Mouse (Mus musculus) heart, postnatal 4 days (tissue): ENCODE measurements around the gene Plcb1. TPM values are rescaled to one million over a fixed set of nuclear protein-coding genes. Genes with fewer than 3 reads are reported as not detected.
A peak's percentile ranks its signal among the peaks of the same experiment; 100 is the strongest.

ENCODE experiments used
- DNase-seq: peaks from one replicate; pipeline ENCODE4 v3.0.0; 2021
- total RNA-seq, 2 experiments: library from RNA; stranded (reverse); gene quantifications; 2 replicates each; pipeline ENCODE4 v1.2.3; 2021

Plcb1 gene
- total RNA-seq, 2 experiments from 2014 or later, result 6.2 to 7.0 TPM

- no peak for DNase-seq
Measured at GRCm38 (mm10) chr2:135434947-135435515, 649.2 kb downstream of the Plcb1 start.

GRCm38 (mm10) chr2:135439034-135439433 is 653.2 kb downstream of the Plcb1 start:
- DNase-seq, result no peak

DNA sequence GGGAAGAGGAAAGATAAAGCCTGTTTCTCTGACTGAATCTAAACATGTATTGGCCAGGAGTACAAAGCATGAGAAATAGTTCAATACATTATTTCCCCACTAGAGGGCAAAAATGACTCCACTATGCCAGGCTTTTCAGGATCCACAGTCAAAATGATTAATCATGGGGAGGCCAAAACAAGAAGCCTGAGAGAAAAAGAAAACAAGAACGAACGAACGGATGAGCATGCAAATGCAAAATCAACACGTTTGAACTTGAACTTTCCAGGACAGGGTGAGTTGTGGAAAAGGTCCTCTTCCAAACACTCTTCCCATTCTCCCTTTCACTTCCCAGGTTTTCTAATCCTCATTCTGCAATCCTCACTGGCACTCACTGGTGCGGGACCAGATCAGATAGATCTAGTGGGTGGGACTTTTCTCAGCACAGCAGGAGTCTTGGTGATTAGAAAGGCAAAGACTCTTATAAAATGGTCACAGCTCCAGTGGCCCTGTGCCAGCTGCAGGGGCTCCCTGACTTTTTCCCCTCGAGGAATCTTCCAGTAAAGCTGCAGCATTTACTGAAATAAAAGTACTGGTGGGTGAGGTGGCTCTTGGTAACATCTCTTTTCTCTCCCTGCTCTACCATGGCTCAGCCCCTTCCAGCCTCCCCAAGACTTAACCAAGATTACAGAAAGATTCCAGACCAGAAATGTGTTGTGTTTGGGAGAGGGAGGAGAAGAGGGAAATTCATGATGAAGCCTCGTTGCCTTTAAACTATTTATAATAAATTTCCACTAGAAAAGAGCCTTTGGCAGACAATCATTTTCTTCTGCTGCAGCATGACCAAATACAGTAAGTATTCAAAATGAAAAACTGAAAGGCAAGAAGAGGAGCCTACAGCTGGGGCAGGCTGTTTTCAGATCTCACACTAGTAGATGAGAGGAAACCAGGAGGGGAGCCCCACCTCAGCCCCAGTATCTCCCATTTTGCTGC is 654.0 kb downstream of the Plcb1 start:
- peak; percentile 62 for DNase-seq

GRCm38 (mm10) chr2:135453581-135453980 is 667.7 kb downstream of the Plcb1 start:
- no peak for DNase-seq

GRCm38 (mm10) chr2:135454015-135454414 is 668.1 kb downstream of the Plcb1 start:
- DNase-seq, result no peak

- no peak for DNase-seq
Measured at GRCm38 (mm10) chr2:135454455-135454854, 668.6 kb downstream of the Plcb1 start.

GRCm38 (mm10) chr2:135467895-135468294 is 682.0 kb downstream of the Plcb1 start:
- DNase-seq, result peak; percentile 8

GRCm38 (mm10) chr2:135474107-135474506 is 688.2 kb downstream of the Plcb1 start:
- DNase-seq, result no peak

- no peak for DNase-seq
Measured at GRCm38 (mm10) chr2:135485248-135485647, 699.4 kb downstream of the Plcb1 start.

DNA sequence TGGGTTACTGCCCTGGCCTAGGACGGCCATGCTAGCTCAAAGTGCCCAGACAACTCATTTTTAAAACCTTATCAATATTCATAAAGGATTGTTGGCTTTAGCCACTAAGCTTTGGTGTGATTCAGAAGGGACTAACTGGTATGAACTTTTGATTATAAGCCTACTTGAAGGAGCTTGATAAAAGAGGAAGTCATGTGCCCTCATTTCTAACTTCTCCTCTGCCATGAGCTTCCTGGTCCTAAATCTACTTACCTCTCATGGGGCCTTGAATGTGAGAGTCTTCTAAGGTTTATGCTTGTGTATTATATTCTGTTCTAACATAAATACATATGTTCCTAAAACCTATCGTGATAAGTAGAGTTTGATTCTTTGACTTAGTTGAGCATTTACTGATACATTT is 702.4 kb downstream of the Plcb1 start:
- no peak for DNase-seq

DNA sequence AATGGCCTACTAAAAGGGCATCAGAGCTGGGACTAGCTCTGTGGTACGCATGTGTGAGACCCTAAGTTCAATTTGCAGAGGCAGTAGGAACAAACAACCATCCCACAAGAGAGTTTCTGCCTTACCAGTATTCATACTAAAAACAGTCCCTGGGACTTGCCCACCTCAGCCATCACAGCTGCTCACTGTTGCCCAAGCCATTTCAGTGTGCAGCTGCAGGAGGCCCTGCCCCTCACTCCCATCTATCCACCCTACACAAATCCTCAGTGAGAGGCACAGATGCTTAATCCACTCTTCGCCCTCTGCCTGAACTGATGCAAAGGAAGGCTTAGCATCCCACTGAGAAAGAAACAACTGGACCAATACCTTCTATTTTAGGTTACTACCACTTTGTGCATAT is 703.3 kb downstream of the Plcb1 start:
- no peak for DNase-seq

GRCm38 (mm10) chr2:135492777-135493176 is 706.9 kb downstream of the Plcb1 start:
- peak; percentile 41 for DNase-seq

GRCm38 (mm10) chr2:135496553-135496952 is 710.7 kb downstream of the Plcb1 start:
- no peak for DNase-seq

DNA sequence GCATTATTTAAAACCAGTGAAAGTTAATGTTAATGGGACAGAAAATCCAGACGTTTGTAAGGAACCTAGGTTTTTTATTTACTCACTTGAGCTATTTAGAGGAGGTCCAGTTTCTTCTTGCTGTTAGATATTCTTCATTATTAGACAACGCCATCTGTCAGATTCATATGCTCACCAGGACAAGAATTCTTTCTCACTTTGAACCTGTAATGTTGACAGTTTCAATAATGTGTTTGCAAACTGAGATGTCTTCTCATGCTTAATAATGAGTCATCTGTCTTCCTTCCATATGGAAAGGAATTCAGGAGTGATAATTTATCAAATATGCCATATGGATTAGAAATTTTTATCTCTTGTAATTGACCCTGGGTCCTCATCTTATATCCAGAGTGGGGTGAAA is 711.4 kb downstream of the Plcb1 start:
- no peak for DNase-seq

DNA sequence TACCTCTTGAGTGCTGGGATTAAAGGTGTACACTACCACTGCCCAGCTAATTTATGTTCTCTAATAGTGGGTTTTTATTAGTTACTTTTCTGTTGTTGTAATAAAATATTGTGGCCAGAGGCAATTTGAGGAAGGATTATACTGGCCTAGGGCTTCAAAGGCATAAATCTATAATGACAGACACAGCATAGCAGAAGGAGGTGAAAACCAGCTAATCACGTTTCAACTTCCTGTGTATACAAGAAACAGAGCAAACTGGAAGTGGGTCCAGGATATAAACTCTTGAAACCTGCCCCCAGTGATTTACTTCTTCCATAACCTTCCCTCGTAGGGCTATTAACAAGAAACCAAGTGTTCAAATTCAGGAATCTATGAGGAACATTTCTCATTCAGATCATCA is 715.0 kb downstream of the Plcb1 start:
- no peak for DNase-seq

GRCm38 (mm10) chr2:135503328-135503997 is 717.6 kb downstream of the Plcb1 start:
- DNase-seq, result no peak

DNA sequence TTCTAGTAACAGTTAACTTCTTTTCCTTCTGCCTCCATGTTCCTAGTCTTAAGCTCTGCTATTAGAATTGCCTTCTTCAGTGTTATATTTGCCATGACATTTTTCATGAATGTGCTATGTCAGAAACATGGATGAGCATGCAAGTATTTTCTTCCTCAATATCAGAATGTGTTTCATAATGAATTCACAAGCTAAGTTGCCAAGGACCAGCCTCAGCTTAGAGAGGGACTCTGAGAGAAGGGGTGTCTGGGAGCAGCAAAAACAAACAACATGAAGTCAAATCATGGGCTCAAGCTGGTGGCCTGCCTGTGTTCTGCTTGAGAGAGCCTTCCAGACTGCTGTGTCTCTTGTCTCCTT is 718.1 kb downstream of the Plcb1 start:
- no peak for DNase-seq

DNA sequence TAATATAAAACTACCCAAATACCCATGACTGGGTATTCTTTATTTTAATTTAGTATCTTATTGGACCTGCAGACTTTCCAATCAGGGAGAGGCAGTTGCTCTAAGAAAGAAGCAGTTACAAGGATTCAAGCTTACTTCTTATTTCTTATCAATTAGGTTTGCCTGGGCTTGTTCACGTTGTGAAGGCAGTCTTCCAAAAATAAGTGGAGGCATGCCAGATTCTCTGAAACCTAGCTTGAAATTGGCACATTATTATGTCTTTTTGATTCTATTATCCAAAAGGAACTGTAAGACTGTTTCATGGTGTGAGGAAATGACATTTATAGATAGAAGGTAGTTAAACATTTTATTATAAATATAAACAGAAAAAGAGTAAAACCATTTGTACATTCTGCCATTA is 721.2 kb downstream of the Plcb1 start:
- no peak for DNase-seq

- no peak for DNase-seq
Measured at GRCm38 (mm10) chr2:135518956-135519355, 733.1 kb downstream of the Plcb1 start.
